Mouse (Mus musculus) thymus, postnatal 14 days (tissue): ENCODE measurements around the gene Gm3448.
"Not testable (repeated sequence)": the region's sequence is repeated elsewhere in the genome, so short reads cannot be mapped to it uniquely, and the experiment has no call there.

Experiments
- DNase-seq: peaks from one replicate; pipeline ENCODE4 v3.0.0; 2021

The Gm3448 gene

GRCm38 (mm10) chr17:15041175-15041729, at the start of gene Gm3448, which contains the start of the genes Ermard and Tcte3:
Gm3448 (minus strand) TSS chr17:15041537.
Ermard (plus strand) TSS chr17:15041208.
Tcte3 (minus strand) TSS chr17:15041488.
- peak; percentile 51 for DNase-seq

GRCm38 (mm10) chr17:15088591-15089001, 47.3 kb upstream of the Gm3448 start:
- no peak for DNase-seq

- no peak for DNase-seq
Measured at GRCm38 (mm10) chr17:15088166-15088565, 46.8 kb upstream of the Gm3448 start.

- no peak for DNase-seq
Measured at GRCm38 (mm10) chr17:15085006-15085405, 43.7 kb upstream of the Gm3448 start.

- no peak for DNase-seq
Measured at GRCm38 (mm10) chr17:15084226-15084848, 43.0 kb upstream of the Gm3448 start.

GRCm38 (mm10) chr17:15077536-15077935, 36.2 kb upstream of the Gm3448 start:
- no peak for DNase-seq

- no peak for DNase-seq
Measured at GRCm38 (mm10) chr17:15075033-15075432, 33.7 kb upstream of the Gm3448 start.

GRCm38 (mm10) chr17:15072211-15072610, 30.9 kb upstream of the Gm3448 start:
- DNase-seq: no peak

GRCm38 (mm10) chr17:15069124-15069523, 27.8 kb upstream of the Gm3448 start:
- DNase-seq: no peak

GRCm38 (mm10) chr17:15068040-15068792, 26.9 kb upstream of the Gm3448 start:
- DNase-seq: no peak

- DNase-seq: no peak
Measured at GRCm38 (mm10) chr17:15066911-15067310, 25.6 kb upstream of the Gm3448 start.

- DNase-seq: no peak
Measured at GRCm38 (mm10) chr17:15066066-15066465, 24.7 kb upstream of the Gm3448 start.

- no peak for DNase-seq
Measured at GRCm38 (mm10) chr17:15065391-15066024, 24.2 kb upstream of the Gm3448 start.

- DNase-seq: no peak
Measured at GRCm38 (mm10) chr17:15060356-15060755, 19.0 kb upstream of the Gm3448 start.

GRCm38 (mm10) chr17:15059646-15060045, 18.3 kb upstream of the Gm3448 start:
- DNase-seq: no peak

GRCm38 (mm10) chr17:15058161-15058591, 16.8 kb upstream of the Gm3448 start:
- no peak for DNase-seq

GRCm38 (mm10) chr17:15055925-15056324, 14.6 kb upstream of the Gm3448 start:
- DNase-seq: no peak

- not testable (repeated sequence) for DNase-seq
Measured at GRCm38 (mm10) chr17:15053829-15054200, 12.5 kb upstream of the Gm3448 start.

- not testable (repeated sequence) for DNase-seq
Measured at GRCm38 (mm10) chr17:15053183-15053828, 12.0 kb upstream of the Gm3448 start.

GRCm38 (mm10) chr17:15052766-15053165, 11.4 kb upstream of the Gm3448 start:
- DNase-seq: not testable (repeated sequence)

GRCm38 (mm10) chr17:15050338-15050737, 9.0 kb upstream of the Gm3448 start:
- not testable (repeated sequence) for DNase-seq

- DNase-seq: not testable (repeated sequence)
Measured at GRCm38 (mm10) chr17:15040455-15040854, 882 bp downstream of the Gm3448 start.

GRCm38 (mm10) chr17:15031414-15031813, 9.9 kb downstream of the Gm3448 start:
- DNase-seq: not testable (repeated sequence)
